Mouse (Mus musculus) hindbrain, embryonic 10.5 days (tissue): ENCODE results near the gene Zfp329. TPM values are rescaled to one million over a fixed set of nuclear protein-coding genes. Genes with fewer than 3 reads are reported as not detected.

Experiments
- DNase-seq: peaks from one replicate; pipeline ENCODE4 v3.0.0-alpha.2; 2017; ENCODE audit warnings: low spot score
- H3K27ac ChIP-seq: fragments of 300-500 bp; sonication (generic); 2 replicates; pipeline ENCODE4 v1.5.1; 2016; ENCODE audit warnings: mild to moderate bottlenecking, moderate library complexity
- H3K27me3 ChIP-seq: fragments of 300-500 bp; sonication (generic); 2 replicates; pipeline ENCODE4 v1.6.1; 2016; ENCODE audit warnings: mild to moderate bottlenecking; ENCODE audit not compliant: poor library complexity, insufficient read depth, severe bottlenecking
- H3K36me3 ChIP-seq: fragments of 300-500 bp; sonication (generic); 2 replicates; pipeline ENCODE4 v1.6.1; 2016; ENCODE audit warnings: mild to moderate bottlenecking, moderate library complexity
- H3K4me1 ChIP-seq: fragments of 300-500 bp; sonication (generic); replicated peaks from 2 replicates; pipeline ENCODE4 v1.6.1; 2016; ENCODE audit warnings: mild to moderate bottlenecking
- H3K4me3 ChIP-seq: fragments of 300-500 bp; sonication (generic); 2 replicates; pipeline ENCODE4 v1.5.1; 2016; ENCODE audit warnings: mild to moderate bottlenecking, moderate library complexity
- H3K9me3 ChIP-seq: fragments of 300-500 bp; sonication (generic); 2 replicates; pipeline ENCODE4 v1.6.1; 2016; ENCODE audit warnings: mild to moderate bottlenecking, moderate library complexity
- whole genome bisulfite sequencing: fragments of 180-500 bp; shearing (Covaris S2); methylation state at CpG from one replicate; pipeline ENCODE4 v1.1.7; 2016; 5-methylcytosine and 5-hydroxymethylcytosine counted together
- polyA plus RNA-seq: library from polyadenylated mRNA; unstranded; fragments of >200 nt; fragmentation: Nextera tagmentation; extraction: Ambion mirVana; gene quantifications from 2 replicates; pipeline ENCODE4 v1.2.1, GENCODE M21; 2016

Gene Zfp329
- polyA plus RNA-seq, 1 experiment from 2014 or later = 15.8 TPM

GRCm38 (mm10) chr7:12787333-12787732, 31.3 kb downstream of the Zfp329 start:
- H3K4me1 ChIP-seq = peaks cover 4% of the 10 kb centered on the region; the same call in 1 of the 2 replicates
- H3K9me3 ChIP-seq = 0 out of 2 replicates have a peak, but pooled peaks cover 4% of the 10 kb centered on the region
- WGBS = 79% methylated on average over 6 of the region's 6 CpGs
- H3K36me3 ChIP-seq = no peaks in the 10 kb centered on the region
- H3K4me3 ChIP-seq = no peak overlapping the region
- H3K27me3 ChIP-seq = no peaks in the 10 kb centered on the region
- H3K27ac ChIP-seq = no peak overlapping the region
- DNase-seq = no peak

- peaks cover 2% of the 10 kb centered on the region for H3K36me3 ChIP-seq
- under 1% methylated on average over 57 of the region's 57 CpGs for whole genome bisulfite sequencing
- H3K4me1 ChIP-seq = peaks cover 15% of the 10 kb centered on the region
- peaks cover 5% of the 10 kb centered on the region; the same call in 1 of the 2 replicates for H3K9me3 ChIP-seq
- DNase-seq = peak; percentile 90
- H3K27me3 ChIP-seq = no peaks in the 10 kb centered on the region
- peak overlapping the region; percentile 82 for H3K27ac ChIP-seq
- peak overlapping the region; percentile 70 for H3K4me3 ChIP-seq
These were observed 38.4 kb downstream of the Zfp329 start for GRCm38 (mm10) chr7:12780151-12780830.

- DNase-seq = no peak
These were observed 38.9 kb downstream of the Zfp329 start for GRCm38 (mm10) chr7:12779782-12780150.

GRCm38 (mm10) chr7:12779141-12779540, 39.5 kb downstream of the Zfp329 start:
- DNase-seq = no peak
- no peak overlapping the region for H3K27ac ChIP-seq
- peaks cover 15% of the 10 kb centered on the region for H3K9me3 ChIP-seq
- no peak overlapping the region for H3K4me3 ChIP-seq
- peaks cover 15% of the 10 kb centered on the region for H3K4me1 ChIP-seq
- peaks cover 14% of the 10 kb centered on the region for H3K36me3 ChIP-seq
- H3K27me3 ChIP-seq = no peaks in the 10 kb centered on the region
- WGBS = 91% methylated on average over 5 of the region's 5 CpGs

More at GRCm38 (mm10) chr7:12779782-12780150, 38.9 kb downstream of the Zfp329 start:
- Histone ChIP-seq H3K4me3 (peak overlapping the region; percentile 70), H3K27me3 (no peaks in the 10 kb centered on the region), H3K9me3 (peaks cover 10% of the 10 kb centered on the region), H3K27ac (peak overlapping the region; percentile 82), H3K4me1 (peaks cover 15% of the 10 kb centered on the region), H3K36me3 (peaks cover 7% of the 10 kb centered on the region)
- 20% methylated on average over 10 of the region's 10 CpGs for WGBS

- DNase-seq = no peak
- peaks cover 59% of the 10 kb centered on the region for H3K36me3 ChIP-seq
- peaks cover 18% of the 10 kb centered on the region for H3K9me3 ChIP-seq
- WGBS = 91% methylated on average over 1 of the region's 1 CpGs
- no peaks in the 10 kb centered on the region for H3K27me3 ChIP-seq
- H3K4me1 ChIP-seq = peaks cover 3% of the 10 kb centered on the region
- H3K4me3 ChIP-seq = no peak overlapping the region
- H3K27ac ChIP-seq = no peak overlapping the region
These were observed 44.1 kb downstream of the Zfp329 start for GRCm38 (mm10) chr7:12774606-12775005.

GRCm38 (mm10) chr7:12774111-12774510, 44.5 kb downstream of the Zfp329 start:
- H3K9me3 ChIP-seq = peaks cover 18% of the 10 kb centered on the region
- peaks cover 64% of the 10 kb centered on the region for H3K36me3 ChIP-seq
- WGBS = 95% methylated on average over 9 of the region's 9 CpGs
- H3K4me1 ChIP-seq = no peaks in the 10 kb centered on the region
- no peak overlapping the region for H3K27ac ChIP-seq
- no peaks in the 10 kb centered on the region for H3K27me3 ChIP-seq
- H3K4me3 ChIP-seq = no peak overlapping the region
- DNase-seq = no peak

Other genes with a start within 250 kb of the Zfp329 start
- not detected in 2 replicates for gene Vmn2r53, start 210.1 kb downstream of the Zfp329 start, polyA plus RNA-seq
- gene Vmn2r54, start 178.5 kb downstream of the Zfp329 start, polyA plus RNA-seq = not detected in 2 replicates
- gene Vmn2r55, start 133.9 kb downstream of the Zfp329 start, polyA plus RNA-seq = not detected in 2 replicates
- not detected in 2 replicates for gene Vmn2r56, start 83.9 kb downstream of the Zfp329 start, polyA plus RNA-seq
- gene Zscan18, start 15.2 kb downstream of the Zfp329 start, polyA plus RNA-seq = 10.8 and 12.0 TPM in 2 replicates
- gene Zfp110, start 15.9 kb upstream of the Zfp329 start, polyA plus RNA-seq = 26.7 and 26.9 TPM in 2 replicates
- 4.7 and 4.9 TPM in 2 replicates for gene Zfp128, start 62.3 kb upstream of the Zfp329 start, polyA plus RNA-seq
- 14.8 and 18.4 TPM in 2 replicates for gene Zscan22, start 79.0 kb upstream of the Zfp329 start, polyA plus RNA-seq
- gene Rps5, start 103.4 kb upstream of the Zfp329 start, polyA plus RNA-seq = 868 and 1,033 TPM in 2 replicates
- gene Rnf225, start 108.6 kb upstream of the Zfp329 start, polyA plus RNA-seq = 0.62 and 0.77 TPM in 2 replicates
- gene Zfp324, start 147.0 kb upstream of the Zfp329 start, polyA plus RNA-seq = 11.8 and 12.7 TPM in 2 replicates
- gene Zfp446, start 159.0 kb upstream of the Zfp329 start, polyA plus RNA-seq = 16.6 and 17.0 TPM in 2 replicates
- 0.11 and 0.26 TPM in 2 replicates for gene Slc27a5, start 179.3 kb upstream of the Zfp329 start, polyA plus RNA-seq
- gene Trim28, start 180.3 kb upstream of the Zfp329 start, polyA plus RNA-seq = 373 and 399 TPM in 2 replicates
- gene Zbtb45, start 191.2 kb upstream of the Zfp329 start, polyA plus RNA-seq = 31.3 and 34.4 TPM in 2 replicates
- gene Chmp2a, start 215.9 kb upstream of the Zfp329 start, polyA plus RNA-seq = 113 and 144 TPM in 2 replicates
- gene Ube2m, start 219.4 kb upstream of the Zfp329 start, polyA plus RNA-seq = 126 and 157 TPM in 2 replicates
- 2.8 and 4.4 TPM in 2 replicates for gene Mzf1, start 235.9 kb upstream of the Zfp329 start, polyA plus RNA-seq